In genomic region chr3:131470837-131471236, GRCm38 (mm10) we compare ENCODE assay signal across 10 mouse cellular contexts. TPM values are rescaled to one million over a fixed set of nuclear protein-coding genes. Genes with fewer than 3 reads are reported as not detected.
DNase-seq lines count a peak whose midpoint lies in the region; ATAC-seq and TF ChIP-seq lines count a peak whose summit lies in the region.
"Had no signal": no experiment of that assay in that cellular context is flagged by ENCODE, and none has a peak within 500 bp of the region (broad histone marks: within the 10 kb centered on the region; RNA-seq: fewer than 3 reads in every experiment).

No protein-coding gene starts in this region.

- no peak overlapping the region for H3K4me2 ChIP-seq in midbrain, embryonic 13.5 days (replicated peaks)
- H3K4me2 ChIP-seq: heart, embryonic 13.5 days had no signal

- no peak for TF ChIP-seq CTCF in layer of hippocampus, adult 2 months (conservative IDR thresholded peaks at IDR 0.05)

- H3K9ac ChIP-seq in midbrain, embryonic 13.5 days (replicated peaks): no peak overlapping the region
- H3K9ac ChIP-seq: heart, embryonic 13.5 days had no signal

- peak; percentile 69 for ATAC-seq in midbrain, embryonic 13.5 days

- DNase-seq in brain, adult 2 months (ENCODE audit: low read depth, low spot score): peak; percentile 29
- peak; percentile 59 for DNase-seq in embryonic facial prominence, embryonic 10.5 days (ENCODE audit: low spot score)
- DNase-seq in layer of hippocampus, adult 2 months (ENCODE audit: low spot score in 2 of 2): peak in 1 of 2 experiments; percentile 12
- no peak for DNase-seq in urinary bladder, adult 18-20 months (ENCODE audit: low spot score in 2 of 2)
- no peak for DNase-seq in right cerebral cortex, postnatal 25 days
- no peak for DNase-seq in left cerebral cortex, adult 18-20 months (ENCODE audit: low spot score in 2 of 2)
- DNase-seq in cerebellum, postnatal 10 days: no peak

- no peaks in the 10 kb centered on the region for H3K9me3 ChIP-seq in embryonic facial prominence, embryonic 10.5 days
- no peaks in the 10 kb centered on the region for H3K9me3 ChIP-seq in midbrain, embryonic 13.5 days
- H3K9me3 ChIP-seq: heart, embryonic 13.5 days had no signal

- no peak overlapping the region for H3K4me3 ChIP-seq in embryonic facial prominence, embryonic 10.5 days
- no peak overlapping the region for H3K4me3 ChIP-seq in layer of hippocampus, adult 2 months
- no peak overlapping the region for H3K4me3 ChIP-seq in midbrain, embryonic 13.5 days (replicated peaks)
- H3K4me3 ChIP-seq: heart, embryonic 13.5 days; megakaryocyte, embryonic 14.5 days had no signal

- no peaks in the 10 kb centered on the region for H3K36me3 ChIP-seq in embryonic facial prominence, embryonic 10.5 days (replicated peaks)
- no peaks in the 10 kb centered on the region for H3K36me3 ChIP-seq in midbrain, embryonic 13.5 days
- H3K36me3 ChIP-seq: heart, embryonic 13.5 days had no signal

- H3K4me1 ChIP-seq in embryonic facial prominence, embryonic 10.5 days: peaks cover 25% of the 10 kb centered on the region
- H3K4me1 ChIP-seq in midbrain, embryonic 13.5 days (replicated peaks): peaks cover 13% of the 10 kb centered on the region
- H3K4me1 ChIP-seq: heart, embryonic 13.5 days; megakaryocyte, embryonic 14.5 days had no signal

- H3K27ac ChIP-seq in embryonic facial prominence, embryonic 10.5 days (replicated peaks): no peak overlapping the region
- H3K27ac ChIP-seq in layer of hippocampus, adult 2 months: peak overlapping the region; percentile 56
- H3K27ac ChIP-seq in midbrain, embryonic 13.5 days: no peak overlapping the region
- H3K27ac ChIP-seq: heart, embryonic 13.5 days had no signal

- H3K27me3 ChIP-seq in embryonic facial prominence, embryonic 10.5 days (replicated peaks; ENCODE audit: low read depth, poor library complexity, severe bottlenecking): no peaks in the 10 kb centered on the region
- H3K27me3 ChIP-seq in midbrain, embryonic 13.5 days: no peaks in the 10 kb centered on the region
- H3K27me3 ChIP-seq: heart, embryonic 13.5 days had no signal

- whole genome bisulfite sequencing in embryonic facial prominence, embryonic 10.5 days: 56% methylated on average over 9 of the region's 9 CpGs
- 28% methylated on average over 9 of the region's 9 CpGs for WGBS in midbrain, embryonic 13.5 days

RNA-seq across cellular contexts. Expression of gene Sgms2, which starts 20.4 kb away (rescaled TPM):
- 0.77 and 1.2 TPM in 2 replicates for polyA plus RNA-seq in embryonic facial prominence, embryonic 10.5 days (2016; fragmentation: Nextera tagmentation; extraction: Ambion mirVana)
- 1 to 10 TPM; 1.4 to 3.1 TPM for total RNA-seq in layer of hippocampus, adult 2 months (2021)
- polyA plus RNA-seq in midbrain, embryonic 13.5 days (2015; fragmentation: Nextera tagmentation; extraction: Ambion mirVana): 0.61 and 0.71 TPM in 2 replicates
- total RNA-seq in left cerebral cortex, adult 18-20 months (2021): 1 to 10 TPM; 2.3 to 5.1 TPM

Comparison
In these comparisons a context has a peak if more than half of its experiments do, and no peak if none do; other contexts are left out.
1. DNase-seq: peak in brain, adult 2 months (single experiment) and embryonic facial prominence, embryonic 10.5 days (single experiment); none in urinary bladder, adult 18-20 months (0 of 2), right cerebral cortex, postnatal 25 days (single experiment), left cerebral cortex, adult 18-20 months (0 of 2) and cerebellum, postnatal 10 days (0 of 2).